Mouse (Mus musculus): ENCODE measurements around the gene Ugt1a6b.

DNA sequence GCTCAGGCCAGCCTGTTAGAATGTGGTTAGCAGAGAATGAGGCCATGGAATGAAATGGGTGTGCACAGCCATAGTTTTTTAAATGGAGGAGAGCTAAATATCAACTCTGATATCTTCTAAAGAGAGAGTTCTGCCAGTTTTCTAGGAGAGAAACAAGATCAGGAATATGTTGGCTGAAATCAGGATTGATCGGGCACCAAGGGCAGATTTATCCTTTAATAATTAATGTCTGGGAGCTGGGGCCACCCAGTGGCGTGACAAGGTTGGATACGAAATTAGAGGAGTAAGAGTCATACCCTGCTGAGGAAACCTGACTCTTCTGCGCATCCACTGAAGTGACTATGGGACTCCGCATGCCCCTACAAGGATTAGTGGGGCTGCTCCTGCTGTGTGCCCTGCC lies 62.7 kb downstream of the Ugt1a6b start, which contains the start of gene Ugt1a5:
- TF ChIP-seq EP300 (IDR thresholded peaks at IDR 0.05; ENCODE audit: low read depth) (no peak), CTCF (IDR thresholded peaks at IDR 0.05; ENCODE audit: low read depth) (no peak)

All from liver, postnatal 0 days (tissue).